Mouse (Mus musculus) hindbrain, embryonic 16.5 days (tissue): Measurements from ENCODE around the gene Afdn. TPM values are rescaled to one million over a fixed set of nuclear protein-coding genes. Genes with fewer than 3 reads are reported as not detected.
"Not testable (repeated sequence)": the region's sequence is repeated elsewhere in the genome, so short reads cannot be mapped to it uniquely, and the experiment has no call there.

Experiments used
- ATAC-seq: fragments of 200-750 bp; cut with Nextera tagmentation; 2 replicates; pipeline ENCODE4 v1.8.0; 2017; ENCODE audit warnings: moderate TSS enrichment, moderate library complexity
- H3K27ac ChIP-seq: fragments of 300-500 bp; sonication (generic); 2 replicates; pipeline ENCODE4 v1.5.1; 2014; ENCODE audit warnings: low read depth, mild to moderate bottlenecking, control low read depth, low read length, moderate library complexity
- H3K27me3 ChIP-seq: fragments of 300-500 bp; sonication (generic); replicated peaks from 2 replicates; pipeline ENCODE4 v1.6.1; 2014; ENCODE audit warnings: low read length; ENCODE audit not compliant: control insufficient read depth, insufficient read depth
- H3K36me3 ChIP-seq: fragments of 300-500 bp; sonication (generic); 2 replicates; pipeline ENCODE4 v1.6.1; 2014; ENCODE audit warnings: mild to moderate bottlenecking, low read length, moderate library complexity, mixed read lengths; ENCODE audit not compliant: control insufficient read depth, insufficient read depth
- H3K4me1 ChIP-seq: fragments of 300-500 bp; sonication (generic); 2 replicates; pipeline ENCODE4 v1.6.1; 2014; ENCODE audit warnings: low read depth, low read length; ENCODE audit not compliant: control insufficient read depth, insufficient read depth
- H3K4me2 ChIP-seq: fragments of 300-500 bp; sonication (generic); 2 replicates; pipeline ENCODE4 v1.6.1; 2014; ENCODE audit warnings: mild to moderate bottlenecking, low read length, control low read depth, moderate library complexity
- H3K4me3 ChIP-seq: fragments of 300-500 bp; sonication (generic); 2 replicates; pipeline ENCODE4 v1.5.1; 2014; ENCODE audit warnings: mild to moderate bottlenecking, low read length, control low read depth, moderate library complexity
- H3K9ac ChIP-seq: fragments of 300-500 bp; sonication (generic); 2 replicates; pipeline ENCODE4 v1.6.1; 2014; ENCODE audit warnings: low read depth, mild to moderate bottlenecking, control low read depth, low read length, moderate library complexity
- H3K9me3 ChIP-seq: fragments of 300-500 bp; sonication (generic); 2 replicates; pipeline ENCODE4 v1.6.1; 2014; ENCODE audit warnings: mild to moderate bottlenecking, low read length, moderate library complexity; ENCODE audit not compliant: control insufficient read depth
- whole genome bisulfite sequencing: fragments of 180-500 bp; shearing (Covaris S2); extraction: QIAGEN DNeasy Blood & Tissue Kit; methylation state at CpG from one replicate; pipeline ENCODE4 v1.1.7; 2014; 5-methylcytosine and 5-hydroxymethylcytosine counted together
- polyA plus RNA-seq: library from polyadenylated mRNA; unstranded; fragments of >200 nt; fragmentation: Nextera tagmentation; extraction: Ambion mirVana; gene quantifications from 2 replicates; pipeline ENCODE4 v1.2.1, GENCODE M21; 2015

The Afdn gene
- polyA plus RNA-seq, 1 experiment from 2014 or later: 78.5 TPM

- Histone ChIP-seq H3K27me3 (no peaks in the 10 kb centered on the region), H3K4me3 (no peak overlapping the region), H3K4me1 (no peaks in the 10 kb centered on the region), H3K27ac (no peak overlapping the region), H3K9me3 (no peaks in the 10 kb centered on the region), H3K4me2 (no peak overlapping the region), H3K9ac (no peak overlapping the region), H3K36me3 (no peaks in the 10 kb centered on the region)
- no peak for ATAC-seq
- 68% methylated on average over 3 of the region's 3 CpGs for WGBS
Measured at GRCm38 (mm10) chr17:13925931-13926330, 165.6 kb downstream of the Afdn start.

DNA sequence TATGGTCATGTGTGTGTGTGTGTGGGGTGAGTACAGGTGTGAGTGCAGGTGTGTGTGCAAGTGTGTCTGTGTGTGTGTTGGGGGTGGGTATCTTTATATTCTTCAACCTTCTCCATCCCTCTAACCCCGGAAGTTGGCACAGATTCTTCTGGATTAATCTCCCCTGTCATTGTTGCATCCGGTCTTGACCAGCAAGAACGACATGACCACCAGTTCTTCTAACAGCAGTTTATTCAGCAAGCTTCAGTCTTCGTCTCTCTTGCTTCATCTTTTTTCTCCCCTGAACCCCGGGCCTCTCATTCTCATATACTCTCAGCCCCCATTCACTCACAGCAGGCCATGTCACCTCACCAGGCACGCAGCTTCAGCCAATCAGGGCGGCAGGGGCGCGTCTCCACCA, 170.1 kb downstream of the Afdn start:
- no peak overlapping the region for H3K9ac ChIP-seq
- no peaks in the 10 kb centered on the region for H3K36me3 ChIP-seq
- no peaks in the 10 kb centered on the region for H3K9me3 ChIP-seq
- H3K4me2 ChIP-seq: no peak overlapping the region
- H3K4me3 ChIP-seq: no peak overlapping the region
- ATAC-seq: no peak
- no peaks in the 10 kb centered on the region for H3K27me3 ChIP-seq
- H3K27ac ChIP-seq: no peak overlapping the region
- WGBS: 90% methylated on average over 9 of the region's 9 CpGs
- no peaks in the 10 kb centered on the region for H3K4me1 ChIP-seq

GRCm38 (mm10) chr17:13935364-13935763, 175.0 kb downstream of the Afdn start:
- 97% methylated on average over 2 of the region's 2 CpGs for WGBS
- H3K27ac ChIP-seq, H3K9ac ChIP-seq, ATAC-seq, H3K4me3 ChIP-seq, H3K27me3 ChIP-seq, H3K9me3 ChIP-seq, H3K4me1 ChIP-seq, H3K36me3 ChIP-seq, H3K4me2 ChIP-seq: not testable (repeated sequence)

DNA sequence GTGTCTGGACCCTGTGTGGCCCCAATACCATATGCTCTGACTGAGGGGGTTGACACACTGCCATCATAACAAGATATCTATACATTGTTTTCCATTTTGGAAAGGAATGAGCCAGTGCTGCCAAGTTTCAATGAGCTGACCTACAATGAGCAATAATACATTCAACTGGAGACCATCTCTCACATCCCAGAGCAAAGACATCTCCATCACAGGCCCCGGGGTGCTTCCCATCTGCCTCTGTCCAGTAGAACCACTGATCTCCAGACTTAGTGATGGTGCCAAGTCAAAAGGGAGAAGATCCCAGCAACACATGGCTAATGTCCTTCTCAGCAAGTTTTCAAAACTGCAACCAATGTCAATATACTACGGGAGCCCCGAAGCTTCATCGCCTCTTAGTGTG, 177.4 kb downstream of the Afdn start:
- no peak for ATAC-seq
- H3K9ac ChIP-seq: no peak overlapping the region
- no peaks in the 10 kb centered on the region for H3K9me3 ChIP-seq
- H3K27ac ChIP-seq: no peak overlapping the region
- no peak overlapping the region for H3K4me3 ChIP-seq
- no peak overlapping the region for H3K4me2 ChIP-seq
- no peaks in the 10 kb centered on the region for H3K4me1 ChIP-seq
- 94% methylated on average over 4 of the region's 4 CpGs for WGBS
- no peaks in the 10 kb centered on the region for H3K27me3 ChIP-seq
- no peaks in the 10 kb centered on the region for H3K36me3 ChIP-seq

- no peak overlapping the region for H3K4me2 ChIP-seq
- 70% methylated on average over 3 of the region's 3 CpGs for WGBS
- H3K9me3 ChIP-seq: no peaks in the 10 kb centered on the region
- ATAC-seq: 0 out of 2 replicates have a peak, but pooled peaks have one; percentile 40
- H3K27ac ChIP-seq: no peak overlapping the region
- no peaks in the 10 kb centered on the region for H3K36me3 ChIP-seq
- no peak overlapping the region for H3K4me3 ChIP-seq
- H3K9ac ChIP-seq: no peak overlapping the region
- H3K27me3 ChIP-seq: no peaks in the 10 kb centered on the region
- H3K4me1 ChIP-seq: no peaks in the 10 kb centered on the region
Measured at GRCm38 (mm10) chr17:13938652-13939051, 178.3 kb downstream of the Afdn start.

GRCm38 (mm10) chr17:13939231-13939630, 178.9 kb downstream of the Afdn start:
- not testable (repeated sequence) for H3K4me1 ChIP-seq, H3K4me2 ChIP-seq, H3K9ac ChIP-seq, H3K36me3 ChIP-seq, H3K27ac ChIP-seq, H3K4me3 ChIP-seq, H3K27me3 ChIP-seq, ATAC-seq, H3K9me3 ChIP-seq
- WGBS: 87% methylated on average over 2 of the region's 2 CpGs

- Histone ChIP-seq H3K27ac (no peak overlapping the region), H3K4me1 (no peaks in the 10 kb centered on the region), H3K9me3 (no peaks in the 10 kb centered on the region), H3K36me3 (no peaks in the 10 kb centered on the region), H3K4me2 (no peak overlapping the region), H3K9ac (no peak overlapping the region), H3K4me3 (no peak overlapping the region), H3K27me3 (no peaks in the 10 kb centered on the region)
- no peak for ATAC-seq
- 59% methylated on average over 1 of the region's 1 CpGs for WGBS
Measured at GRCm38 (mm10) chr17:13940487-13940886, 180.1 kb downstream of the Afdn start.

GRCm38 (mm10) chr17:13948073-13948472, 187.7 kb downstream of the Afdn start, which contains the start of gene Gm7168:
Gene Gm7168 (plus strand): TSS chr17:13948373.
- not testable (repeated sequence) for H3K4me1 ChIP-seq, H3K36me3 ChIP-seq, H3K9me3 ChIP-seq, H3K27ac ChIP-seq, H3K27me3 ChIP-seq, ATAC-seq, H3K4me3 ChIP-seq, H3K9ac ChIP-seq, H3K4me2 ChIP-seq
- 100% methylated on average over 1 of the region's 2 CpGs for WGBS

DNA sequence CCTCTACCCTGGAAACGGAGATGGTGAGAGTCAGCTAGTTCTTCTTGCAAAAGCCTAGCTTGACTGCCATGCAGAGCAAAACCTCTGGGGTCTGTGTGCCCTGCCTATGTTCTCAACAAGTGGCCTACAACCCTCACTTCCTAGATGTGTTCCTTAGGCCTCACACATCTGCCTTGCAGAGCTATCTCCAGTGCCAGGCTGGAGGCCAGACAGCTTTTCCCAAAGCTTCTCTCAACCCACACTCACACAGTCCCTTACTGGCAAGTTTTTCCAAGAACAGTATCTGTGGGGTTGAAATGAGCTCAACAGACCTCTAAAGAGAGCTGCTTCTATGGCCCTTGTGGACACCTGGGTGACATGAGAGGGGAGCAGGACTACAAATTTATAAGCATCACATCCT, 191.2 kb downstream of the Afdn start:
- not testable (repeated sequence) for H3K36me3 ChIP-seq, H3K9ac ChIP-seq, H3K27ac ChIP-seq, H3K27me3 ChIP-seq, H3K9me3 ChIP-seq, H3K4me1 ChIP-seq, ATAC-seq, H3K4me2 ChIP-seq, H3K4me3 ChIP-seq
- WGBS: 87% methylated on average over 1 of the region's 1 CpGs
